Mouse (Mus musculus): ENCODE measurements at regions not wholly inside any gene's neighbourhood (a gene's known extent, or its start where the extent isn't known, plus 50 kb on each side); places are given as distances from the start of the nearest gene placed in this dataset.
A peak's percentile ranks its signal among the peaks of the same experiment; 100 is the strongest.

DNA sequence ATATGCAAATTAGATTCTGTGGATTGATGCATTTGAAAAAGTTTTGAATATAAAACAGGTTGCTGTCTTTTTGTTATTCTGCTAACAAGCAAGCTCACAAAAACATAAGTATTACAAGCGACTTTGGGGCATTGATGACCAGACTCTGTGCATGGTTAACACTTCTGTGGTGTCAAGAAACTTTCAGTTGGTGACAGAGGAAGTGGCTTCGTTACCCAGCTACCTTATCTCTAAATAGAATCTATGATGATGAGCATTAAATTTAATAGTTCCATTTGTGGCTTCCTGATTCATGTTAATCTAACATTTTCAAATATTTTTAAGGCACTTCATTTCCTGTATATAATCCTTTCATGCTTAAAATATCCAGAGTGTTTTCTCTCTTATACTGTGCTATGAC is 100.8 kb downstream of the Tm2d1 start:
- no peak for DNase-seq

DNA sequence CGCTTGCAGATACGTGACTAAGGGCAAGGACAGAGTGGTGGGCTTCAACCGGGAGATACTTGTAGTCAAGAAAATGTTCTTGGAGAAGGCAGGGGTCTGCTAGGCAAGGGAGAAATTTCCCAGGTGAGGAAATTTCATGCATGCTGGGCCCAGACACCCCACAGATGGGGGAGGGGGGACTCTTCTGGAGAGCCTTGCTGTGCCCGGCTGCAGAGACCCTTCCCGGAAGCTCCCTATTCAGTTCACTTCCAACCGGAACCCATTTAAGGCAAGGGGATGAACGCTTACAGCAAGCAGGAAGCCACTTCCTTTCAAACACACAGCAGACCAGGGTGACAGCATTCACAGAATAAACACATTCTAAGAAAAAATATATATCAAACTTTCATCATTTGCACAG is 124.8 kb downstream of the Tm2d1 start:
- DNase-seq = no peak

- no peak for DNase-seq
Measured at GRCm38 (mm10) chr4:98257711-98258110, 125.4 kb downstream of the Tm2d1 start.

DNA sequence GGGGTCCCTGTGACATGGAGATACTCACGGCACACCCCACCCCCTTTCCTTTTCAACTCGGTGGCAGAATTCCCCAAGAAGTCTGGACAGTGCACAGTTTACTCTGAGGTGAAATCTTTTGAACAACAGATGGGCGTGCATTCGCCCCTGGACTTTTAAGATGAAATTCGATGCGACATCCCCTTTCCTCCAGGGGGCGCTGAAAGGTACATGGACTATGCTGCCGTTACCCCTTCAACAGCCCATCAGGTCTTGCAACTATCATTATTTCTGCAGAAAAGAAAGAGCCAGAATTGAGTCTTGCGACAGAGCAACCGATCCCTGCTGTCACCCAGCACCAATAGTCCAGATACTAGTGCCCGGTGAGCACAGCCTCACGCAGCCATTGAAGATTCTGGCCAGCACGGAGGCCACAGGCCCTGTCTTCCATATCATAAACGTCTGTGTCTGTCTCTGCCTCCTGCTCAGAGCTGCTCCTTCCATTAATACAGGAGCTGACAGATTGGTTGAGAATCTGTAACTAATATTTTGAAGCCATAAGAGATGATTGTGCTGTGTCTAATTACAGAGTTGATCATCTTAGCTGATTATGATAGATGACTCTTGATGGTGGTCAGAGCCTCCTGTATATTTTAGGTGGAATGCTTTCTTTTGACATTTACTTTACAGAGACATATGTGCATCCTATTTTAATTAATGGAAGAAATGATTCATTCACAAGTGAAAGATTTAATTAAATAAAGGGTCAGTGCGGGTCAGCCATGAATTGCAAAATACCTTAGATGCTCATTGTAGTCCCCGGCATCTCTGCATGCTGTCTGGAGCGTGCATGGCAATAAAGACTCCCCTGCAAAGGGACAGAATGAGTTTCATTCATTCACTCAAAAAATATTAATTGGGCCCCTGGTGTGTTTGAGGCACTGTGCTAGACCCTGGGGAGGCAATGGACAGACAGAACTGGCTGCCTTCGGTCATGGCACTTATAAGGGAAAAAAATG is 128.0 kb downstream of the Tm2d1 start:
- DNase-seq = peak; percentile 21

GRCm38 (mm10) chr4:98243941-98244929 is 138.9 kb downstream of the Tm2d1 start:
- peak; percentile 25 for DNase-seq

GRCm38 (mm10) chr4:98243502-98243901 is 139.6 kb downstream of the Tm2d1 start:
- peak; percentile 62 for DNase-seq

- no peak for DNase-seq
Measured at GRCm38 (mm10) chr4:98241921-98242320, 141.2 kb downstream of the Tm2d1 start.

- no peak for DNase-seq
Measured at GRCm38 (mm10) chr4:98240289-98240688, 142.8 kb downstream of the Tm2d1 start.

DNA sequence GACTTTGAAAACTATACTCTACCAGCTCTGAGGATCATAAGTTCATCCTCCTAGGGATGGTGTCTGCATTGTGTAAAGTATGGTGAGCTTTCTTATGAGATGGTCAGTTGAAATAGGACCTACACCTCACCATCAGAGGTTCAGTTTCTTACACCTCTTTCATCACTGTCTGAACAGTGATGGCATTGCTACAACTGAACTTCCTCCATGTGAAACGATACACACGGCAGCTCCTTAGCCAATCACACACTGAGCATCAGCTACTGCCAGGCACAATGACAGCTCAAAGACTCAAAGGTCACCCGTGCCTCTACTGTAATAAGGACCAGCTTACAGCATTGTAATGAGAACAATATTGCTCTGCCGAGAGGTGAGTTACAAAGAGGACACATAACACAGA is 145.0 kb downstream of the Tm2d1 start:
- no peak for DNase-seq

DNA sequence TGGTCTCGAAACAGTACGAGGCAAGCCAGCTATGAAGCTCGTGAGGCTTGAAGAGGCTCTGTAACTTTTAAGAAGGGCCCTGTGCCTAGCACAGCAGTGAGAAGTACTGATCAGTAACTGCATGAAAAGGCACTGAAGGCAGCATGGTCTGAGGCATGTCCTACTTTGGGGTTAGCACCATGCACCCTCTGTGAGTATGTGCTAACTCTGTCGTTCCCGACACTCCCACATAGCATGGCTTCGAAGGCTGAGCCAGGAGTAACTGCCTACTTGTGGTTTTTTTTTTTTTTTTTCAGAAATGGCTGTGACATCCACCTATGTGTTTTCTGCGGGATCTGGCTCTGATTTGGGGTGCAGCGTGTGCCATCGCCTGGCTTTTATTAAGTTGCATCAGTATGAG is 145.6 kb downstream of the Tm2d1 start:
- DNase-seq = no peak

- DNase-seq = no peak
Measured at GRCm38 (mm10) chr4:98236006-98236783, 146.9 kb downstream of the Tm2d1 start.

DNA sequence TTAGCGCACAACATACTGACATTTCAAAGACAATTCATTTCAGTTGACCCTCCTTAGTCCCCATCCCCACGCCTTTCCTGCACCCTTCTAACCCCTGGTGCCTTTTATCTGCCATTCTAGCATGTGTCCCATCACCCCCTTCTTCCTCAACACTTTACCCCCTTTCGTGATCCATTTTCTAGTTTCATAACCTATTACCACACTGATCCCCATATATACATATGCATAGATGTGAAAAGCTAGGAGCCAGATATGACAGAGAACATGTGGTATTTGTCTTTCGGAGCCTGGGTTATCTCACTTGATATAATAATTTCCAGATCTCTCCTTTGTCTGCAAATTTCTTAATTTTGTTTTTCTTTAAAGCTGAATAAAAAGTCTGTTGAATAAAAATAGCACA is 154.9 kb downstream of the Tm2d1 start:
- no peak for DNase-seq

DNA sequence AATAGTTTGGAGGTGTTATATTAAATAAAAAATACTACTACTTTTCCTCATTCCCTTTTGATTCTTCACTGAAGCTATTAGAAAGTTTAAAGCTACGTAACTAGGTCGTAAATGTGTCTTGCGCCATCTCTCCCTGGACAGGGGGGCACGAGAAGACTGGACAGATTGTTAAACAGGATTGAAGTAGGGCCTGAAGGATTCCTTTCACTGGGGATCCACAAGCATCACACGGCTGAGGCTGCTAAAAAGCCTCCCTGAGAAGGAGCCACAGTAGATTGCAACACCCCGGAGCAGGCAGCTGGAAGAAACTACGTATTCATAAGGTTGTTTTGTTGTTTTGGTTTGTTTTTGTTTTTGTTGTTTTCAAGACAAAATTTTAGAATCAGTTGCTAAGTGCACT is 158.7 kb downstream of the Tm2d1 start:
- DNase-seq = no peak

GRCm38 (mm10) chr4:98223429-98223828 is 159.7 kb downstream of the Tm2d1 start:
- no peak for DNase-seq

DNA sequence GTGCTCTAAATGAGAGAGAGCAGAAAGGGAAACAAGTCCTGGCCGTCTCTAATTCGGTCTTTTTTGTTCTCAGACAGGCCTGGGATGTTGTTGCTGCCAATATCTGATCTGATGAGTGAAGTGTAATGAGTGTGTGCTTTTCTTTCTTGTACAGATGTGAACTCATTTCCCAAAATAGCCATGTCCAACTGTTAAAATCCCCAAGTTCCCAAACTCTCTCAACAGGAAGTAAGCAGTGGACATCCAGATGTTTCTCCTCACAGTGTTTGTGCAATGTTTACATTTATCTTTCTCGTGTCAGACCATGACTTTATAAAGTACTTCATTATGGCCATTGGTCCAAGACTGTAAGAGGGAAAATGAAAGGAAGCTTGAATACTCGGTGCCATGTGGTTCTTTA is 161.5 kb downstream of the Tm2d1 start:
- no peak for DNase-seq

DNA sequence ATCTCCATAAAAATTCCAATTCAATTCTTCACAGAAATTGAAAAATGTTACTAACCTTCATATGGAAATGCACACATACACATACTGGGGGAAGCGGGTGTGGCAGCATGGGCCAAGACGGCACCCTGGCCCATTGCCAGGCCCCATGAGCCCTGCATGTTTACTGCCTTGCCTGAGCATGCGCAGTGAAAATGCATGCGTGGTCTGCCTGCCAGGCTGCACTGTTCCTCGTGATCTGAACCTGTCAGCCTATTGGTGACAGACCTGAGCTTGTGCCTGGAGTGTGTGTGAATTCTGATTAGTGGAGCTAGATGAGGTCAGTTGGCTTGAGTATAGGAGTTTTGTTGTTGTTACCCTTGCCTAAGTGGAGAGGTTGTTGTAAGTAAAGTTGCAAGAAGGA is 167.9 kb downstream of the Tm2d1 start:
- no peak for DNase-seq

DNA sequence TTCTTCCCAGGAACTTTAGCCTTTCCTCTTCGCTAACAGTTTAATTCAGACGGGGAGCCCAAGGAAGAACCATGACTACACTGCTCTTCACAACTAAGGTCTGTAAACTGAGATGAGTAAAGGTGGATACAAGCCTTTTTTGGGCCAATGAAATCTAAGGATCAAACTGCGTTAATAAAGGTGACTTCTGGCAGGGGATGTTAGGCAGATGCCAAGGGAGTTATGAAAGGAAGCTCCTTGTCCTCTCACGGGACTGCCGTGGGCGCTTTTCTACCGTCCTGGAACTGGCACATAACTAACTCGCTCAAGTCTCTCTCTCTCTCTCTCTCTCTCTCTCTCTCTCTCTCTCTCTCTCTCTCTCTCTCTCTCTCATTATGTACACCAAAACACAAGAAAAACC is 175.7 kb downstream of the Tm2d1 start:
- no peak for DNase-seq

GRCm38 (mm10) chr4:98206245-98206970 is 176.7 kb downstream of the Tm2d1 start:
- no peak for DNase-seq

DNA sequence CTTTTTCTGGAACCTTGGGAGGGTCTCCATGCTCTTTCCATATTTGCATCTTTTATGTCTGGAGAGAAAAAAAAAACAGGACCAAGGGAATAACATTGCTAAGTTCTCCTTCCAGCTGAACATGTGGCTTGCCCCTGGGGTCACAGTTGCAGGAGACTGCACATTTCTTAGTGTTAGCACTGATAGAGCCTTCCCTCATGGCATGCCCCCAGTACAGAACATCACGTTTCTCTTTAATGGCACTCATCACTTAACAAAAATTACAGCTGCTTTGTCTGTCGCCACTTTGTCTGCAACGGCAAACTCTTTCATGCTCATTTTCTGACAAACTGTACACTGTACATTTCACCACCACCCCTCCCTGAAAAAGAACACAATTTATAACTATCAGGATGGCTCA is 180.0 kb downstream of the Tm2d1 start:
- DNase-seq = no peak

DNA sequence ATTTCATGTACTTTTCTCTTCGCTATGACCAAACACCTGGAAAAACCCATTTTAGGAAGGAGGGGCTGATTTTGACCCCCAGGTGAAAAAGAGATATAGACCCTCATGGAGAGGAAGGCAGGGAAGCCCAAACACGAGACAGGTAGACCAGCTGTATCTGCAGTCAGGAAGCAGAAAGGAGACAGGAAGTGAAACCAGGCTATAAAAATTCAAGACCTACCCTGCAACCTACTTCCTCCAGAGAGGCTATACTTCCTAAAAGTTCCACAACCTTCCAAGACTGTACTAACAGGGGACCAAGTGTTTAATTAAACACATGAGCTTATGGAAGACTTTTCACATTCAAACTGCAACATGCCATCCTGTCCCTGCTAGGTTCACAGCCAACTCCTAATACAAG is 180.9 kb downstream of the Tm2d1 start:
- DNase-seq = no peak

DNA sequence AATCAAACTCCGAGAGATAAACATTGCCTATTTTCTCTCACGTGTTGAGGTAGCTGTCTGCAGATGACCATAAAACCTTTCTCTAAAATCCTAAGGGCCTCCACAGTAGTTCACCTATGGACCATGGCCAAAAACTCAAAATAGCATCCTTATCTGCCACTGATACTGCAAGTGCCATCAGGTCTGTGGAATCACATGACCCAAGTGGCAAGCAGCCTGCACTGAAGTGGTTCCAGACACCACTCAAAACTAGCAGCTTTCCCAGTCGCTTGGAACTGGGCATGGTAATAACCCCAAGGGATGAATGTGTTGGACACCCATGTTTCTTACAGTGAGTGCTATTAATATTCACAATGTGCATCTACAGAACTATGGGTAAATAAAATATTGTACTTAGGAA is 182.0 kb downstream of the Tm2d1 start:
- no peak for DNase-seq

GRCm38 (mm10) chr4:98200701-98201100 is 182.4 kb downstream of the Tm2d1 start:
- DNase-seq = no peak
